Mouse (Mus musculus) bone marrow macrophage, adult 2 months (primary cell): ENCODE measurements at regions not wholly inside any gene's neighbourhood (a gene's known extent, or its start where the extent isn't known, plus 50 kb on each side); places are given as distances from the start of the nearest gene placed in this dataset.

ENCODE experiments used
- H3K27ac ChIP-seq: 2 replicates; pipeline ENCODE4 v1.5.1; 2012; ENCODE audit warnings: low read depth, low read length; ENCODE audit not compliant: insufficient read depth
- H3K4me1 ChIP-seq: 2 replicates; pipeline ENCODE4 v1.6.1; 2012; ENCODE audit warnings: low read length; ENCODE audit not compliant: control insufficient read depth, insufficient read depth
- H3K4me3 ChIP-seq: 2 replicates; pipeline ENCODE4 v1.5.1; 2012; ENCODE audit warnings: mild to moderate bottlenecking, low read length, moderate library complexity; ENCODE audit not compliant: insufficient read depth
- CTCF ChIP-seq: IDR thresholded peaks from 2 replicates; pipeline ENCODE4 v1.5.1; 2012; ENCODE audit warnings: low read depth, mild to moderate bottlenecking, low read length, moderate library complexity
- POLR2A ChIP-seq: IDR thresholded peaks from 2 replicates; pipeline ENCODE4 v1.6.1; 2012; ENCODE audit warnings: mild to moderate bottlenecking, low read depth, low read length, borderline replicate concordance

DNA sequence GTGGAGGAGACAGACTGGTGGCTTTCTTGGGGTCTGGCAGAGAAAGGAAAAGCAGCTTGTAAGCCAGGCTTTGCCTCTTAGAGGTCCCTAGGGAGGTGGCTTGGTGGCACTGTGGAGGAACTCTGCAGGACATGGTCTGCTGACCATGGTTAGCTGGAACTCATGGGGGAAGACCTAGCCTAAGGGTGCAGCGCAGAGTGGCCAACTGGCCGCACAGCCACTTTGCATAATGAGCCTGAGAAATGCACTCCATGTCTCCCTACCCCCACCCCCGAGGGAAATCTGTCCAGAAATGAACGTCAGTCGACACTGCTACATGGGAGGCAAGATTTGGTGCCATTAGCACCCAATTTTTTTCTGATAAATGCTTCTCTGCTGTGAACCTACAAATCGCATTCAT, 429.5 kb downstream of the Glrx3 start:
- H3K4me1 ChIP-seq = no peaks in the 10 kb centered on the region
- TF ChIP-seq POLR2A = no peak
- no peak for TF ChIP-seq CTCF
- H3K27ac ChIP-seq = no peak overlapping the region
- H3K4me3 ChIP-seq = no peak overlapping the region

DNA sequence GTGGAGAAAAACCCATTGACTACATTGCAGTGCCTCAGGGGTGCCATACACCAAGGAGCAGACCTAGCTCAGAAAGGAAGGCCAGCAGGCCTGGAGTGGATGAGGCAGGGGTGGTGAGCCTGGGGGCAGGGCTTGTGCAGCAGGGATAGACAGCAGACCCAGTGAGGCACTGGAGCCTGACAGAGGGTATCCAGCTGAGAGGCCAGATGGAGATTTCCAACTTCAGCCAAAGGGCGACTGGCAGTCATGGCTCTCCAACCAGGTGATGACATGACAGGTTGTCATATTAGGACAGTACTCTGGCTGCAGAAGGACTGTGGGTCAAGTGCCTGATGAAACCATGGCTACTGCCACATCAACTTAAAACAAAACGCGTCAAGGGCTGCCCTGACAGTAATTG, 431.1 kb downstream of the Glrx3 start:
- TF ChIP-seq CTCF (no peak), POLR2A (no peak)
- Histone ChIP-seq H3K4me3 (no peak overlapping the region), H3K4me1 (no peaks in the 10 kb centered on the region), H3K27ac (no peak overlapping the region)

DNA sequence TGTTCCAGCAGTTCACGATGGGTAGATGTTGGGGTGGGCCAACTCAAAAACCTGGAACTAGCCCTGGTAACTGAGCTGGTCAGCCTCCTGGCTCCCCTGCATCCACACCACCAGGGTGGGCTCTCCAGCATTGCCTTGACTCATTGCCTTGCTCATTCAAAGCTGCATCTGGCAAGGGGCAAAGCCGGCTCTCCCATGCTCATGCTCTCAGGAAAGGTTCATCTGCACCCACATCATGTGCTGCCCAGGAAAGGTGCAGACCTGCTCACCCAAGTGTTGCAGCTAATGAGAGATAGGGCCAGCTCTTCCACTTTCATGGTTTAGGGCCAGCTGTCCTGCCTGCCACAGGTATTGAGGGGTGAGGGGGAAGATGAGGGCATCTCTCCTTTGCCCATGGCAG, 437.9 kb downstream of the Glrx3 start:
- no peak overlapping the region for H3K4me3 ChIP-seq
- no peak for TF ChIP-seq CTCF
- no peak for TF ChIP-seq POLR2A
- H3K4me1 ChIP-seq = no peaks in the 10 kb centered on the region
- H3K27ac ChIP-seq = no peak overlapping the region

DNA sequence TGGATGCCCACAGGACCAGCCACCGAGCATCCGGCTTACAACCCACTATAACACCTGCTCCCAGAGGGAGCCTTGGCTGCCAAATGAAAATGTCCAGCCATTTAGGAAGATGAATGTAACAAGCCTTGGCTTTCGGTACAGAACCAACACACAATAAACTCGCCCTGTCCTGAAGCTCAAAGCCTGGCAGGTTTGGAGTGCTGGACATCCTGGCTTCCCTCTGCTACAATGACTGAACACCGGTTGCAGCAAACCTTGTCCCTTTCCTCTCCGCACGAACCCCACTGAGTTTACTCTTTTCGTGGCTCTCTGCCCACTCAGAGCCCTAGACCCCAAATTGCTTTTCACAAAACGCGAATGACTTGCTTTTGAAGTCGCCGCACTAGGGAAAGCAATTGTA, 441.9 kb downstream of the Glrx3 start:
- Histone ChIP-seq H3K4me1 (no peaks in the 10 kb centered on the region), H3K27ac (no peak overlapping the region), H3K4me3 (no peak overlapping the region)
- TF ChIP-seq CTCF = no peak
- TF ChIP-seq POLR2A = no peak

DNA sequence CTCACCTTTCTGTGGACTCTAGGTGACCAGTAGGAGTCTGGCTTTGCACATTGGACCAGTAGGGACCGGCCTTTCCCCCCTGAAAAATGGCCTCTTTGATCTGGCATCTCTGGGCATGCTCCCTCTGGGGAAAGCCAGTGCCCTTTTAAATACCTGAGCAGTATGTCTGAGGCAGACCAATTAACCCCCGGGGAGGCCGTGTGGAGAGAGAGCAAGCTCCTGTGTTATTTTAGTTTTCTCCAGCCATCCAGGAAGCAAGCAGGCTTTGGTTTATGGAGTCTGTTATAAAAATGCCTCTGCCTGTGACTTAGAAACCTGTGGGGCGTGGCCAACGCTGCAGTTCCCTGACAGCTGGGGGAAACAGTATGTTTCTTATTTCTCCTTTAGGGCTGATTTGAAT, 445.5 kb downstream of the Glrx3 start:
- Histone ChIP-seq H3K4me1 (no peaks in the 10 kb centered on the region), H3K4me3 (no peak overlapping the region), H3K27ac (no peak overlapping the region)
- no peak for TF ChIP-seq POLR2A
- TF ChIP-seq CTCF = no peak

DNA sequence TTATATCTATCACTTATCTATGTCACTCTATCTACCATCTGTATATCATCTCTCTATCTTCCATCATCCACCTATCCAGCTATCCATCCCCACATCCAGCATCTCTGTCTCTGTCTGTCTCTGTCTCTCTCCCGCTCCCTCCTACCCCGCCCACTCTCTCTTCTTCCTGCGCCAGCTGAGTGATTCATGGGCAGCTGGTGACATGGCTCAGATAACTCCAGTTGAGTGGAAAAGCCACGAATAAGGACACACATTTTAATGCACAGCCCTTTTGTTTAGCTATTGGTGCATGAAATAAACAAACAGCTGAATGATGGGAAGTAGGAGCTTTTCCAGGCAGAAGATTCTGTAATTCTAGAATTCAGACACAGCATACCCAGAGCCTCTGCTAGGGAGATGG, 446.3 kb downstream of the Glrx3 start:
- TF ChIP-seq POLR2A = no peak
- TF ChIP-seq CTCF = no peak
- Histone ChIP-seq H3K4me1 (no peaks in the 10 kb centered on the region), H3K27ac (no peak overlapping the region), H3K4me3 (no peak overlapping the region)

DNA sequence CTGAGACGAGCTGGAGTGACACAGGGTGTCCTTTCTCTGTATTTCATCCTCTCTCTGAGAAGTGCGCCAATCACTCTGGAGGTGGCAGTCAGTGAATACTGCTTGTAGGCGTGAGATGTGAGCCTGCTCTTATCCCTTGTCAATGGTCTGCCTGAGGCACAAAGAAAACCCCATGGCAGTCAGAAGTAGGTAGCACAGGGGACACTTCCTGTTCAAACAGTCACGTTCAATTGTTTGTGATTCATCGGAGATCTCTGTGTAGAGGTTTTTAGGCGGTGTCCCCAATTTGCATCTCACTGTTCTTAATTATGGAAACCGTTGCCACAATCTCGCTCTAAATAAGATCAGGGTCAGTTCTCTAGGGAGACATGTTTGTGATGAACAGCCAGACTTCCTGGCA, 447.7 kb downstream of the Glrx3 start:
- no peak overlapping the region for H3K4me3 ChIP-seq
- no peak for TF ChIP-seq POLR2A
- no peak for TF ChIP-seq CTCF
- H3K4me1 ChIP-seq = no peaks in the 10 kb centered on the region
- no peak overlapping the region for H3K27ac ChIP-seq

DNA sequence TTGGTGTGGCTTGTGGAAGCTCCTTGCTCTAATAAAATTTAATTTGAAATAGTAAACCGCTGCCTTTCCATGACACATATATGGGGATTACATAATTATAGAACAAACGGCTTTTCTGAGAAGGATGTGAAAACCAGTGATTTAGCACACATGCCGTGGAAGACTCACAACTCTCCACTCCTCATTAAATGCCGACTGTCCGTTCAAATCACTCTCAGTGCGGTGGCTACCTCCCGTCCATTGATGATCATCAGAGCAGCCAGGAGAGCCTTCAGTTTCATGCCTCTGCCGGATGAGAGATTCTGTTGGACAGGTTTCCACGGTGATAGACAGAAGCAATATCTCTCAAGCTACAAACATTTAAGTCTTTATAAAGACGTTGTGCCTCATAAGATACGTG, 451.3 kb downstream of the Glrx3 start:
- no peak for TF ChIP-seq POLR2A
- TF ChIP-seq CTCF = no peak
- Histone ChIP-seq H3K27ac (no peak overlapping the region), H3K4me3 (no peak overlapping the region), H3K4me1 (no peaks in the 10 kb centered on the region)

DNA sequence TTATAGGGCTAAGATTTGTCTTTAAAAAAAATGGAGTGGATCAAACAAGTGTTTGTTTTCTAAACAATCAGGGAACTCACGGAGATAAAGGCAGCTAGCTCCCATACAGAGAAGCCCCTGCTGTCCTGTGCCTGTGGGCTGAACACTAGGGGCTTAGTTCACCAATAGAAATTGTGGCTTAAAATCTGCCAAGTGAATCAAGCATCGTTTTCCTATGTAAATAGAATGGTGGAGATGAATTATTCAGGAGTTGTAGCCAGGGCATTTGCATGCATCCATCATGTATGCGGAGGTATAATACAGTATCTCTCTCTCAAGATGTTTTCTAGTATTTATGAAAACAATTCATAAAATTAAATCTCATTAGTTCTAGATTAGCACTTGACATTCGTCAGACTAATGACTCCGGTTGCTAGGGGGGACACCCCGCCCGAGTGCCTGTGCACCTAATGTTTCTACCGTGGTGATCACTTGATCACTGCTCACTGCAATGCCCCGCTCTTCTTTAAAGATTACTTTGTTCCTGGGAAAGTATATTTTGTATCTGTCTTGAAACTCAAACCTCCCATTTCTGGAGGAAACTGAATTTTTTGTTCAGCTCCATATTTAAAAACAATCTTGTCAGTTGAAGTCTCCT, 469.1 kb downstream of the Glrx3 start:
- TF ChIP-seq POLR2A (no peak), CTCF (no peak)
- no peaks in the 10 kb centered on the region for H3K4me1 ChIP-seq
- H3K27ac ChIP-seq = no peak overlapping the region
- no peak overlapping the region for H3K4me3 ChIP-seq

DNA sequence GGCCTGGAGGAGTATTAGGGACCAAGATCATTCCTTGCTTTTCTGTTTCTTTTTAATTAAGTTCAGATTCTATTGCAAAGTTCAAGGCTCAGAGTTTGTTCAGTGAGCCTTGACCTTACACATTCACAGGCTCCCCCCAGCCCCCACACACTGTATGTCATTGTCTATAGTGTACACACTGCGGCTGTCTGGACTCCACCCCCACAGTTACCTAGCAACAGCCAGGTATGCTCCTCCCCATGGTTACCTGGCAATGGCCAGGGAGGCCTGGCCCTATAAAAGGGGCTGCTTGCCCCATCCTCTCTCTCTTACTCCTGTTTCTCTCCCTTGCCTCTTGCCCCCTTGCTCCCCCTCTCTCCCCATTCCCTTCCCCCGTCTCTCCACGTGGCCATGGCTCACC, 472.0 kb downstream of the Glrx3 start:
- no peak overlapping the region for H3K4me3 ChIP-seq

DNA sequence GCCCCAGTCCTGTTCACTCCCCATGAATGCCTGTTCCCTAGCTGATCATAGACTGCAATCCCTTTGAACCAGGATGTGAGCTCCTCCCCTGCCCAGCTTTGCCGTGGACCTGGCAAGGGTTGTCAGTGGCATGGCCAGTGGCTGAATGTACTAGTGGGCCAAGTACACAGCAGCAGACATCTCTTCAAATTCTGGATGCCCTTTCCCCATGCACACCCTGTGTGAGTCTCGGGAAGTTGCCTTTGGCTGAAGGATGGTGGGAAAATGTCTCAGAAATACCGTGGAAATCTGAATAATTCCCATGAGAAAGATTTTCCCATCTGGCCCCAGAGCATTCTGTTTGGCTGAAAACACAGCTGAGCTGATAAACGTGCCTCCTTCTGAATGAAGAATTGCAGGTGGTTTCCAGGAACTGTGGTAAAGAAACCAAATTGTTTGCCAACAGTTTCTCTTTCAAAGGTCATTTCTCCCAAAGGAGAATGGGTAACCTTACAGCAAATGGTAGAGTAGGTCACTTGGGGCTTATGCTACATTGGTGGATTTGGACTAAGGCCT, 476.2 kb downstream of the Glrx3 start:
- TF ChIP-seq POLR2A (no peak), CTCF (no peak)
- Histone ChIP-seq H3K4me1 (no peaks in the 10 kb centered on the region), H3K27ac (no peak overlapping the region), H3K4me3 (no peak overlapping the region)

More for the DNA sequence above, 472.0 kb downstream of the Glrx3 start:
- no peaks in the 10 kb centered on the region for H3K4me1 ChIP-seq
- no peak overlapping the region for H3K27ac ChIP-seq
- TF ChIP-seq POLR2A = no peak
